Mouse (Mus musculus) olfactory bulb, adult 2 months (tissue): ENCODE data around the gene Bgn.

Experiments used
- CTCF ChIP-seq: fragments of 200-500 bp; IDR thresholded peaks from 2 replicates; pipeline ENCODE4 v1.5.1; 2012; ENCODE audit warnings: low read depth, mild to moderate bottlenecking, low read length, moderate library complexity; ENCODE audit not compliant: insufficient read depth
- POLR2A ChIP-seq: fragments of 200-500 bp; IDR thresholded peaks from 2 replicates; pipeline ENCODE4 v1.6.1; 2012; ENCODE audit warnings: mild to moderate bottlenecking, low read depth, low read length, moderate library complexity; ENCODE audit not compliant: insufficient read depth

DNA sequence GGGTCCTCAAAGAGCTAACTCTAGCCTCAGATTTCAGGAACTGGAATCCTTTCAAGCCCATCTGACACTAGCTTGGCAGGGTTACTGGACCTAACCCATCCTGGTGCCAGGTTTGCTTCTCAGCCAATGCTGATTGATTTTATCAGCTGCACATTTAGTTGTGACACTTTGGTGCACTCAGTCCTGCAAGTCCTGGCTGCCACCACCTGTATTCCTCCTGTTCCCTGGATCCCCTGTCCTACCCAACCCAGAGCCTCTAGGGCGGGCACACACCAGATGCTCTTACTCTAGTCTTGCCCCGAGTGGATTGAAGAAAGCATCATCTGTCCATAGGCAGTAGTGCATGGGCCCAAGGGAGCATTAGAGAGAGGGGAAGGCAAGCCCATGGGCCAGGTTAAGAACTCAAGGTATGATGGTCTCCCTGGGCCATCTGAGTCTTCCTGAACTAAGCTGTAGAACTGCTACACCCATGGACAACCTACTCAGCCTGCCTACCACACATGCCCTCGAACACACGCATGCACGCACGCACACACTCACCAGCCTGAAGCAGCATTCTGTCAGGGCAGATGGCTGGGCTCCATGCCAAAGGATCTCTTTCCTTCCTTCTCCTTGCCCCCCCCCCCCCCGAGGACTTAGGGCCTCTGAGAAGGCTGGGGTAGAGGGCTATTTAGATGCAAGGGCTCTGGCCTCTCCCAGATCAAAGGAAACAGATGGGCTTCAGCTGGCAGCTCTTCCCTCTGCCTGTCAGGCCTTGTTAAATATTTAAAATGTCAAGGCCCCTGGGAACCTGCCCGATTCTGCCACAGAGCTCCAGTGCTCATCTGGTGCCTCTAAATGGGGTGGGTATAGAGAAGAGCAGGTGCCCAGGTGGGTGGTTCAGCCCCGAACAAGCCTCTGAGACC is 41.2 kb downstream of the Bgn start:
- TF ChIP-seq CTCF (no peak), POLR2A (no peak)
